Mouse (Mus musculus) liver, postnatal 0 days (tissue): ENCODE results near the gene Rnf5. TPM values are rescaled to one million over a fixed set of nuclear protein-coding genes. Genes with fewer than 3 reads are reported as not detected.

Experiments
- ATAC-seq: fragments of 200-750 bp; cut with Nextera tagmentation; 2 replicates; pipeline ENCODE4 v1.8.0; 2017; ENCODE audit warnings: mild to moderate bottlenecking, moderate library complexity
- DNase-seq: peaks from one replicate; pipeline ENCODE4 v3.0.0-alpha.2; 2016
- H3K27ac ChIP-seq: fragments of 300-500 bp; sonication (generic); 2 replicates; pipeline ENCODE4 v1.5.1; 2014; ENCODE audit warnings: antibody characterized with exemption, moderate library complexity, mild to moderate bottlenecking, low read depth
- H3K27me3 ChIP-seq: fragments of 300-500 bp; sonication (generic); 2 replicates; pipeline ENCODE4 v1.6.1; 2014; ENCODE audit warnings: low read length, control low read depth, mixed read lengths; ENCODE audit not compliant: insufficient read depth
- H3K36me3 ChIP-seq: fragments of 300-500 bp; sonication (generic); replicated peaks from 2 replicates; pipeline ENCODE4 v1.6.1; 2014; ENCODE audit warnings: mild to moderate bottlenecking, control low read depth, low read length, moderate library complexity, mixed read lengths; ENCODE audit not compliant: insufficient read depth
- H3K4me1 ChIP-seq: fragments of 300-500 bp; sonication (generic); 2 replicates; pipeline ENCODE4 v1.6.1; 2014; ENCODE audit warnings: antibody characterized with exemption, mild to moderate bottlenecking, control low read depth; ENCODE audit not compliant: insufficient read depth
- H3K4me2 ChIP-seq: fragments of 300-500 bp; sonication (generic); 2 replicates; pipeline ENCODE4 v1.6.1; 2014; ENCODE audit warnings: low read depth, mild to moderate bottlenecking, low read length, moderate library complexity, mixed read lengths
- H3K4me3 ChIP-seq: fragments of 300-500 bp; sonication (generic); 2 replicates; pipeline ENCODE4 v1.5.1; 2014; ENCODE audit warnings: low read depth, low read length
- H3K9ac ChIP-seq: fragments of 300-500 bp; sonication (generic); replicated peaks from 2 replicates; pipeline ENCODE4 v1.6.1; 2014; ENCODE audit warnings: mild to moderate bottlenecking, moderate library complexity
- H3K9me3 ChIP-seq: fragments of 300-500 bp; sonication (generic); 2 replicates; pipeline ENCODE4 v1.6.1; 2016; ENCODE audit warnings: mild to moderate bottlenecking, control low read depth, low read length, mixed read lengths
- CTCF ChIP-seq: sonication (generic); IDR thresholded peaks from 2 replicates; pipeline ENCODE4 v1.5.1; 2016; ENCODE audit warnings: antibody characterized with exemption, low read depth
- EP300 ChIP-seq: IDR thresholded peaks from 2 replicates; pipeline ENCODE4 v1.6.1; 2016; ENCODE audit warnings: antibody characterized with exemption, low read depth, mild to moderate bottlenecking
- WGBS: fragments of 180-500 bp; shearing (Covaris S2); extraction: QIAGEN DNeasy Blood & Tissue Kit; methylation state at CpG from one replicate; pipeline ENCODE4 v1.1.7; 2014; ENCODE audit not compliant: insufficient replicate concordance; 5-methylcytosine and 5-hydroxymethylcytosine counted together
- polyA plus RNA-seq: library from polyadenylated mRNA; unstranded; fragments of >200 nt; fragmentation: Nextera tagmentation; extraction: Ambion mirVana; gene quantifications from 2 replicates; pipeline ENCODE4 v1.2.1, GENCODE M21; 2015

Rnf5 gene
- polyA plus RNA-seq, 1 experiment from 2014 or later = 78.4 TPM

DNA sequence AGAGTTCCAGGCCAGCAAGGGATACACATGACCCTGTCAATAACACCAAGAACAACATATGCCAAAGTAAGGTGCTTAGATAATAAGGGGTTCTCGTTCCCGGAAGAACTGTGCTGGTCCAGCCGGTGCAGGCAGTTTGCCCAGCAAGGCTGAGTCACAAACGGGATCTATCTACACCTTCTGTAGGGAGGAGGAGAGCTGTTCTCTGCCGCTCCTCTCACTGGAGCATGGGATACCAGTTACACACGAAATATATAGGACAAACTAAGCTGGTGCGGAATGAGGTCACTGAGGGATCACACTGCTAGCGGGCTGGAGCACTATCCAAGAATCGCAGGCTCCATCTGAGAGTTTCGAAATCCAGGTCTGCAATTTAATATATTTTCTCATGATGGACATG is 40.5 kb upstream of the Rnf5 start:
- Histone ChIP-seq H3K27ac (no peak overlapping the region), H3K4me2 (no peak overlapping the region), H3K36me3 (no peaks in the 10 kb centered on the region; the same call in none of the 2 replicates), H3K27me3 (no peaks in the 10 kb centered on the region), H3K4me1 (peaks cover 44% of the 10 kb centered on the region), H3K4me3 (no peak overlapping the region), H3K9me3 (no peaks in the 10 kb centered on the region), H3K9ac (no peak overlapping the region)
- TF ChIP-seq CTCF = no peak
- TF ChIP-seq EP300 = no peak
- DNase-seq = no peak
- ATAC-seq = no peak
- 79% methylated on average over 10 of the region's 10 CpGs for WGBS

DNA sequence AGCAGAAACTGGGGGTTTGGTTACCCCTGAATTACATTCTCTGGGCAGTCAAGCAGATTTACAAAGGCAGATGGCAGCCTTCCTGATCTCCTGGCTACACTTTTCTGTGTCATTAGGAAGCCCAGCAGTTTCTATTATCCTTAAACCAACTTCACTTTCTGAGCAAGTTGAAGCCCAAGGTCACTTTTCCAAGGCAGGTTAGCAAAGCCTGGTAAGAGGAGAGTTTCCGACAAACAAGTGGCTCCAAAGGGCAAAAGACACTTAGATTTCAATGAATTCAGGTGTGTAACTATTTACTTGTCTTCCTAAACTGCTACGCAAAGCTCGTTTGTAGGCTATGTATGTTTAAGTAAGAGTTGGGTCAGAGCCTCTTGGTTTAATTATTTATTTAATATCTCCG is 39.9 kb upstream of the Rnf5 start:
- H3K4me2 ChIP-seq = no peak overlapping the region
- H3K27me3 ChIP-seq = no peaks in the 10 kb centered on the region
- no peak overlapping the region for H3K4me3 ChIP-seq
- no peak overlapping the region for H3K9ac ChIP-seq
- ATAC-seq = no peak
- H3K36me3 ChIP-seq = no peaks in the 10 kb centered on the region
- DNase-seq = no peak
- WGBS = 69% methylated on average over 4 of the region's 4 CpGs
- TF ChIP-seq CTCF (no peak), EP300 (no peak)
- peaks cover 42% of the 10 kb centered on the region for H3K4me1 ChIP-seq
- no peak overlapping the region for H3K27ac ChIP-seq
- H3K9me3 ChIP-seq = no peaks in the 10 kb centered on the region

DNA sequence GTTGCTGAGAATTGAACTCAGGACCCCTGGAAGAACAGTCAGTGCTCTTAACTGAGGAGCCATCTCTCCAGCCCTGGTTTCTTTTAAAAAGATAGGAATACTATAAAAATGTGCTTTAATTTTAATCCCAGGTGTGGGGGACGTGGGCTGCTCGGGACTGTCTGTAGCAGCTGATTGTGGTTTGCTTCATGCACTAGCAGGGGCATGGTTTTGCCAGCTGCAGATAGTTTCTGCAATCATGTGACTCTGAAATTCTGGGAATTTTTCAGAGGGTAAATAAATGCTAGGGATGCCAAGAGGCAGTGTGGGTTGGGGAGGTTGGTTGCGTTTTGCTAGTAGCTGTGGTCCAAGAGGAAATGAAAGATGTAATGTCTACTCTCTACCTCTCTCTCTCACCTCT is 38.5 kb upstream of the Rnf5 start:
- H3K4me3 ChIP-seq = no peak overlapping the region
- ATAC-seq (no peak), DNase-seq (no peak)
- no peak overlapping the region for H3K9ac ChIP-seq
- no peak overlapping the region for H3K27ac ChIP-seq
- no peaks in the 10 kb centered on the region for H3K36me3 ChIP-seq
- H3K9me3 ChIP-seq = no peaks in the 10 kb centered on the region
- no peak for TF ChIP-seq EP300
- TF ChIP-seq CTCF = no peak
- H3K4me2 ChIP-seq = no peak overlapping the region
- H3K4me1 ChIP-seq = peaks cover 32% of the 10 kb centered on the region
- H3K27me3 ChIP-seq = no peaks in the 10 kb centered on the region
- 61% methylated on average over 3 of the region's 3 CpGs for WGBS

DNA sequence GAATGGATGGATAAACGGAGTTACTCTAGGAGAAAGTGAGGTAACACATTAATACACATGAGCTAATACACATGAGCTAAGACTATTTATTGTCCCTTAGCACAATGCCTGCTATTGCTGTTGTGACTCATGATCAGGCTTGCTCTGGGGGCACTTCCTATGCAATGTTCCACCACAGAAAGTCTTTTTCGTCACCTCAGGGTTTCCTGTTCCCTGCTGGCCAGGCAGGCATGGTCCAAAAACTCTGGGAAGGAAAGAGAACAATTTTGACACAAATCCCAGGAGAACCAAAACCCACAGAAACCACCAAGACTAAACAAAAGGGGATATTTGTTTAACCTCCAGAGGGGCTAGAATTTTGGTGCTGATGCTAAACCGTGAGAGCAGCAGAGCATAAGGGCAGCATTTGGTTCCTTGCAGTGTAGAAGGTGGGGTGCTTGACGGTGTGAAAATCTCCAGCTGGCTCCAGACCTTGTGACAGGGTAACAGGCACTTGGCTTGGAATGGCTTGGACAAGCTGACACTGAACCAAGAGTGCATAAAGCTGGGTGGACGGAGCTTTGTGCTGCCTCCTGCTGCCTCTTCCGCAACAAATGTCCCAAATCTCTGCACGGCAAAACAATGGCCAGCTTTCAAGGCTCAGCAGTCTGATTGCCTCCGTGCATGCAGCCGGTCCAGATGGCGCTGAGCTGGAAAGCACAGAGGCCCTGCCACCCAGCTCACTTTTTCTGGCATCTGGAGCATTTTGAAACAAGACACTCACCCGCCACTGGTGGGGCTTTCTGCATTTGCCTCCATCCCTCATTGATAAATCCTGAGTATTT is 37.5 kb upstream of the Rnf5 start:
- 39% methylated on average over 11 of the region's 11 CpGs for WGBS

DNA sequence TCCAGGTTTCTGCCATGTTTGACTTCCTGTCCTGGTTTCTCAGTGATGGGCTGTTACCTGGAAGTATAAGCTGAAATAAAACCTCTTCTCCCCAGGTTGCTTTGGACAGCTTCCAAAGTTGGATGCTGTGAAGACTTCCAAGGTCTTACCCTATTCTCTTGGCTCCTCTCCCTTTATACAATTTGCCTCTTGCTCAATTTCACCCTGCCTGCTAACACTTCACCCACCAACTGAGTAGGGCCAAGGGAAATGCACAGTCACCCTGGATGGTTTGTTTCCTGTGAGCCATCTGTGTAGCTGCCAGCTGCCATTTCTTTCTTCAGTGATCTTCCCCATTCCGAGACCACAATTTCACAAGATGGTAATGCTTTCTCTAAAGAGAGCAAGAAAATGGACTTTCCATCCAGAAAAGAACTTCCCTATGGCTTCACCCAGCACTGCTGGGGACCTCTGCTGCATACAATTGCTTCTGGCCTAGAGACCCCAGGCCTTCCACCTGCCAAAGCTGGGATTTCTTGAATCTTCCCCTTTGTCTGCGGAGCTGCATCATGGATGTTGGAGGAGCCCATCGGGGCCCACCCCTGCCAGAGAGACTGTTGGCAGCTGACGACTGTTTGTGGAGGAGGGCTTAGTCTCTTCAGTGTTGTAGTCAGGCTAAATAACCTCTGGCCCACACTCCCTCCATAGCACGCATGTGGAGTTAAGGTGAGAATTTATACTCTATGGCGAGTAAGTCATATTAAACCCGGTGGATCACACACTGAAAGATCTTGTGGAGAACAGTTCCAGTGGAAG is 36.2 kb upstream of the Rnf5 start:
- WGBS = 67% methylated on average over 7 of the region's 7 CpGs
- no peaks in the 10 kb centered on the region for H3K27me3 ChIP-seq
- H3K4me1 ChIP-seq = peaks cover 13% of the 10 kb centered on the region
- H3K27ac ChIP-seq = peak overlapping the region; percentile 74
- 0 out of 2 replicates have a peak, but pooled peaks have one; percentile 27 for ATAC-seq
- no peaks in the 10 kb centered on the region for H3K9me3 ChIP-seq
- H3K36me3 ChIP-seq = no peaks in the 10 kb centered on the region
- no peak overlapping the region for H3K4me2 ChIP-seq
- H3K9ac ChIP-seq = no peak overlapping the region
- TF ChIP-seq CTCF (no peak), EP300 (no peak)
- DNase-seq = no peak
- no peak overlapping the region for H3K4me3 ChIP-seq

More for the DNA sequence above, 37.5 kb upstream of the Rnf5 start:
- H3K4me2 ChIP-seq = no peak overlapping the region
- no peaks in the 10 kb centered on the region for H3K9me3 ChIP-seq
- no peak overlapping the region for H3K9ac ChIP-seq
- DNase-seq (peak; percentile 14), ATAC-seq (no peak)
- H3K27ac ChIP-seq = peak overlapping the region; percentile 29; the same call in 1 of the 2 replicates
- TF ChIP-seq EP300 (no peak), CTCF (peak; percentile 28)
- H3K4me3 ChIP-seq = no peak overlapping the region
- no peaks in the 10 kb centered on the region for H3K36me3 ChIP-seq
- no peaks in the 10 kb centered on the region for H3K27me3 ChIP-seq
- peaks cover 24% of the 10 kb centered on the region for H3K4me1 ChIP-seq

DNA sequence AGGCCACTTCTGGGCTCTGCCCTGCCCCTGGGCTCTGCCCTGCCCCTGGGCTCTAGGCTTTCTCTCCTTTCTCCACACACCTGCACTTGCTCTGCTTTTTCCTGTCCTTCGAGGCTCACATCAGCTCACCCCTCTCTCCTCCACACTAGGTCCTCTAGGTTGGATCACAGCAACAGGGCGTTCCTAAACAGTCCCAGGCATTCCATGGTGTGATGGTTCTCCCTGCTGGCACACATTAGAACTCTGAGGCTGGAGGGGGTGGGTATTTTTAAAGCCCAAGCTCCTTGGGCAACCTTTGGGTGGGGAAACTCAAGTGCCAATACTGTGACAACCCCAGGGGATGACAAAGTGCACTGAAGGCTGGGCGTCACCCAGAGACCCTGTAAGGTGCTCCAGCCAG is 34.0 kb upstream of the Rnf5 start:
- H3K27me3 ChIP-seq = peaks cover under 1% of the 10 kb centered on the region; the same call in 1 of the 2 replicates
- ATAC-seq = no peak
- peaks cover 5% of the 10 kb centered on the region for H3K4me1 ChIP-seq
- H3K27ac ChIP-seq = 0 out of 2 replicates have a peak overlapping the region, but pooled peaks have one; percentile 11
- H3K36me3 ChIP-seq = no peaks in the 10 kb centered on the region
- no peaks in the 10 kb centered on the region; the same call in 1 of the 2 replicates for H3K9me3 ChIP-seq
- no peak overlapping the region for H3K9ac ChIP-seq
- no peak overlapping the region for H3K4me3 ChIP-seq
- 63% methylated on average over 3 of the region's 3 CpGs for WGBS
- TF ChIP-seq EP300 = no peak
- no peak for TF ChIP-seq CTCF
- H3K4me2 ChIP-seq = peak overlapping the region; percentile 22; the same call in 1 of the 2 replicates
- DNase-seq = no peak
